Comparison of ENCODE assay signal across 10 mouse cellular contexts in genomic region chr5:90603407-90603923, GRCm38 (mm10). TPM values are rescaled to one million over a fixed set of nuclear protein-coding genes. Genes with fewer than 3 reads are reported as not detected.
DNase-seq lines count a peak whose midpoint lies in the region; ATAC-seq and TF ChIP-seq lines count a peak whose summit lies in the region.
"Had no signal": no experiment of that assay in that cellular context is flagged by ENCODE, and none has a peak within 500 bp of the region (broad histone marks: within the 10 kb centered on the region; RNA-seq: fewer than 3 reads in every experiment).

No protein-coding gene starts in this region.

- no peak for TF ChIP-seq CTCF in bone marrow macrophage, adult 2 months (IDR thresholded peaks at IDR 0.05; ENCODE audit: low read depth, low read length)
- TF ChIP-seq CTCF in thymus, adult 2 months (IDR thresholded peaks at IDR 0.05; ENCODE audit: borderline replicate concordance, control insufficient read depth, extremely low read depth, insufficient read depth, low read length, poor library complexity), result no peak

- H3K9me3 ChIP-seq in limb, embryonic 10.5 days (replicated peaks), result no peaks in the 10 kb centered on the region
- H3K9me3 ChIP-seq: G1E had no signal

- peak; percentile 21 for DNase-seq in kidney, adult 9 months
- DNase-seq in kidney, adult 8-10 months, result no peak
- peak; percentile 29 for DNase-seq in lung, postnatal 36 days
- no peak for DNase-seq in cerebellum, adult 9-11 months
- no peak for DNase-seq in limb, embryonic 10.5 days (ENCODE audit: low spot score)
- no peak for DNase-seq in thymus, adult 2 months

- TF ChIP-seq POLR2A in bone marrow macrophage, adult 2 months (IDR thresholded peaks at IDR 0.05; ENCODE audit: borderline replicate concordance, low read depth, low read length), result no peak
- no peak for TF ChIP-seq POLR2A in thymus, adult 2 months (IDR thresholded peaks at IDR 0.05; ENCODE audit: control insufficient read depth, extremely low read depth, insufficient read depth, low read length, poor library complexity)

- H3K36me3 ChIP-seq in limb, embryonic 10.5 days, result no peaks in the 10 kb centered on the region
- no peaks in the 10 kb centered on the region for H3K36me3 ChIP-seq in thymus, adult 2 months (ENCODE audit: control insufficient read depth, insufficient read depth, low read length)
- H3K36me3 ChIP-seq: G1E had no signal

- H3K27ac ChIP-seq in bone marrow macrophage, adult 2 months (ENCODE audit: insufficient read depth, low read depth, low read length), result no peak overlapping the region
- H3K27ac ChIP-seq in limb, embryonic 10.5 days, result no peak overlapping the region
- H3K27ac ChIP-seq in thymus, adult 2 months (ENCODE audit: control insufficient read depth, insufficient read depth, low read length), result no peak overlapping the region

- peak; percentile 87 to 88 for ATAC-seq in hematopoietic stem cell, adult 5-6 weeks (replicated peaks in 1 of 2; ENCODE audit: insufficient read depth in 1 of 2, low FRiP score in 2 of 2, low TSS enrichment in 1 of 2, low read depth in 1 of 2, poor library complexity in 2 of 2, severe bottlenecking in 2 of 2)

- H3K27me3 ChIP-seq in limb, embryonic 10.5 days (ENCODE audit: low read depth, poor library complexity, severe bottlenecking), result no peaks in the 10 kb centered on the region
- H3K27me3 ChIP-seq in thymus, adult 2 months (ENCODE audit: control insufficient read depth, insufficient read depth, low read length), result no peaks in the 10 kb centered on the region

- H3K4me1 ChIP-seq in bone marrow macrophage, adult 2 months (ENCODE audit: control insufficient read depth, insufficient read depth, low read length), result peaks cover 2% of the 10 kb centered on the region; the same call in 1 of the 2 replicates
- no peaks in the 10 kb centered on the region for H3K4me1 ChIP-seq in limb, embryonic 10.5 days
- no peaks in the 10 kb centered on the region for H3K4me1 ChIP-seq in thymus, adult 2 months (replicated peaks; ENCODE audit: control insufficient read depth, insufficient read depth, low read length)

- H3K4me3 ChIP-seq in bone marrow macrophage, adult 2 months (ENCODE audit: insufficient read depth, low read length), result peak overlapping the region; percentile 31
- H3K4me3 ChIP-seq in limb, embryonic 10.5 days, result no peak overlapping the region
- no peak overlapping the region for H3K4me3 ChIP-seq in thymus, adult 2 months (ENCODE audit: control insufficient read depth, insufficient read depth, low read length)

- 74% methylated on average over 13 of the region's 13 CpGs for WGBS in limb, embryonic 10.5 days
- WGBS in thymus, adult 2 months, result 13% methylated on average over 13 of the region's 13 CpGs

RNA-seq across cellular contexts. Expression of gene Rassf6, which starts 37.0 kb away (rescaled TPM):
- polyA plus RNA-seq in bone marrow macrophage, adult 2 months (2012; ENCODE audit: insufficient read depth, insufficient read length, missing spikeins), result not detected in 2 replicates
- total RNA-seq in hematopoietic stem cell, adult 5-6 weeks (2017), result 2.0 and 5.3 TPM in 2 replicates
- polyA plus RNA-seq in limb, embryonic 10.5 days (2016; fragmentation: Nextera tagmentation; extraction: Ambion mirVana), result 0.41 and 0.73 TPM in 2 replicates
- 1.1 and 2.0 TPM in 2 replicates for polyA plus RNA-seq in thymus, adult 2 months (2012; rRNA removed)
- total RNA-seq: G1E had no signal
- polyA plus RNA-seq: G1E had no signal

RNA-seq across cellular contexts. Expression of gene 5830473C10Rik, which starts 42.6 kb away (rescaled TPM):
- not detected in 2 replicates for polyA plus RNA-seq in bone marrow macrophage, adult 2 months (2012; ENCODE audit: insufficient read depth, insufficient read length, missing spikeins)
- total RNA-seq in hematopoietic stem cell, adult 5-6 weeks (2017), result not detected in 2 replicates
- polyA plus RNA-seq in limb, embryonic 10.5 days (2016; fragmentation: Nextera tagmentation; extraction: Ambion mirVana), result not detected in 2 replicates
- 0.08 TPM in 1 of 2 replicates, not detected in the other for polyA plus RNA-seq in thymus, adult 2 months (2012; rRNA removed)
- total RNA-seq: G1E had no signal
- polyA plus RNA-seq: forebrain, embryonic 11.5 days; G1E had no signal

Comparison
In these comparisons a context has a peak if more than half of its experiments do, and no peak if none do; other contexts are left out.
1. DNase-seq: peak in kidney, adult 9 months (single experiment) and lung, postnatal 36 days (single experiment); none in kidney, adult 8-10 months (0 of 2), cerebellum, adult 9-11 months (single experiment), limb, embryonic 10.5 days (single experiment) and thymus, adult 2 months (single experiment).